Mouse (Mus musculus) right cerebral cortex, adult 2 months (tissue): ENCODE data around the gene 1700122O11Rik.

ENCODE experiments used
- DNase-seq, 2 experiments: peaks; one replicate each; pipeline ENCODE4 v3.0.0; 2021 to 2022; ENCODE audit warnings: low spot score in 2 of 2

Gene 1700122O11Rik

GRCm38 (mm10) chr17:48038193-48038592 lies at the start of gene 1700122O11Rik:
TSS of gene 1700122O11Rik (minus strand) at chr17:48038293.
- no peak for DNase-seq

DNA sequence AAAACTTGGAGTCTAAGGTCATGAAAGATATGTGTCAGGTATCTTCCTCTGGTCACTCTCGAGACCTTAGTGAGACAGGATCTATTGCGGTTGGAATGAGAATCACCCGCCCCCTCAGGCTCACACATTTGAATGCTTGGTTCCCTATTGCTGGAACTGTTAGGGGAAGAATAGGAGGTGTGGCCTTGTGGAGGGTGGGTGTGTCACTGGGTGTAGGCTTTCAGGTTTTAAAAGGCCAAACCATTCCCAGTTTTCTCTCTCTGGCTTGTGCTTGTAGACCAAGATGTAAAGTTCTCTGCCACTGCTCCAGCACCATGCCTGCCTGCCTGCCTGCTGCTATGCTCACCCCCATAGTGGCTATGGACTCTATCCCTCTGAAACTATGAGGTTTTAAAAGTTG lies 42.5 kb upstream of the 1700122O11Rik start:
- DNase-seq: no peak

DNA sequence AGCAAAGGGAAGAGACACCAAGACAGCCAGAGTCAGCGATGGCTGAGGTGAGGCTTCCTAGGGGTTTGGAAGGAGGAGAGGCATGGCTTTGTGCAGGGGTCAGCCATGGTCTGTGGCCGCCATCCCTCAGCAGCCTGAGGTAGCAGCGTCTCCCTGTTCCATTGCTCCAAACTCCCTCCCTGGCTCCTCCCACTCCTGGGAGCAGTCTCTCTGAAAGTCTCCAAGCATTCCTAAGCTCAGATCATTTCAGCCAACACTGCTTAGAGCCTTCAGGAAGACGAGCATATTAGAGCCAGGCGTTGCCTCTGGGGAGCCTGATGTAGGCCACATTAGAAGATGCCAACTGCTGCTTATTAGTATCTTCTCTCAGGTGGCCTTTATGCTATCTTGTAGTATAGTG lies 29.6 kb upstream of the 1700122O11Rik start:
- DNase-seq: no peak

DNA sequence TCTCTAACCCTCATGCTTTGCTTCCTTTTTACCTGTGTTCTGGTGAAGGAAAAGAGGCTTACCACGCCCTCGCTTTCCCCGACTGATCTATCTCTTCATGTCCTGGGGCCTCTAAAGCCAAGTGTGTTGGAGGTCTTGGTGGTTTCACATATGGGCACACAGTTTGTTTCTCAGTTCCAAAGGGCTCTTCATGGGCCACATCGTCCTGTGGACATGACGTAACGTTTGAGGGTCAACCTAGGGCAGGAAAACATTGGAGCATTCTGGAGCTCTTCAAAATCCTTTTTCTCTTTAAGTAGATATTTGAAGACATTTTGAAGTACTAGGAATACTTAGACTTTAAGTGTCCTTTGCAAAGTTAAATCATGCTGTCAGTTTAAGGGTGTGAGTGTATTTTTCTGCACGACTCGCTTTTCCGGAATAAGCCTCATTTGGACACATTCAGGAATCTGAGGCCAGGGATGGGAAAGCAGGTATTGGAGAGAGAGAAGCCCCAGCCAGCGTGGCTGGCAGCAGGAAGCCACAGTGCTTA lies 29.1 kb upstream of the 1700122O11Rik start:
- no peak for DNase-seq

DNA sequence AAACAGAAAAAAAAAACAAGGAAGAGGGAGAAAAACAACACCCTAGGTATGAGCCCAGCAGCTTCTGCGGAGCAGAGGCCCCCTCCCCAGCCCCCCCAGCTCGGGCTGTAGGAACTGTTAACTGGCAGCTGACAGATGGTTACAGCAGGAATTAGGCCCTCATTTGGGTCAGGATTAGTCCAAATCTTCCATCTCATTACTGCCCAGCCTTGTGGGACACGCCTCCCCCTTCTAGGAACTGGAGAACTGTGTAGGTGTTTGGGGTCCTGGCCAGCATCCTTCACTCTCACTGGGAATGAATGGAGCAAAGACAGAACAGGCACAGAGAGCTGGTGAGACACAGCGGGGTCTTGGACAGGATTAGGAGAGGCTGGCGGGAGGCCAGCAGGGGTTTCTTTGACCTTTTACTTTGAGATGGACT lies 27.0 kb upstream of the 1700122O11Rik start:
- no peak for DNase-seq

GRCm38 (mm10) chr17:48064196-48064843 lies 26.2 kb upstream of the 1700122O11Rik start:
- DNase-seq: no peak

DNA sequence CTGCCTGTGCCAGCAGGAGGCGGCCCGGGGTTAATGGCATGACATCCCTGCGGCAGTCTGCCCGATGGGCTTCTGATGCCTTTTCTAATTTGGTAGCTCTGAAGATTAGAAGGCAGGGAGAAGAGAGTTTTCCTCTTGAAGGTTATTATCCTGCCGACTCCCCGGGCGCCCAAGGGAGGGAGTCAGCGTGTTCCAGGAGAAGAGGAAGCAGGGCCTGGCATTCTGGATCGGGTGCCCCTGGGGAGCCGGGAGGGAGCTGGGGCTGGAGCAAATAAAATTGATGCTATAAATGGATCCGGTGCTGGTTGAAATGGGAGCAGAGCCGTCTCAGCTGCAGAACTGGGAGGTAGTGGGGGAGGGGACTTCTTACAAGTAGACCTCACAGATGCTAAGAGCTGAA lies 19.3 kb upstream of the 1700122O11Rik start:
- DNase-seq: no peak

DNA sequence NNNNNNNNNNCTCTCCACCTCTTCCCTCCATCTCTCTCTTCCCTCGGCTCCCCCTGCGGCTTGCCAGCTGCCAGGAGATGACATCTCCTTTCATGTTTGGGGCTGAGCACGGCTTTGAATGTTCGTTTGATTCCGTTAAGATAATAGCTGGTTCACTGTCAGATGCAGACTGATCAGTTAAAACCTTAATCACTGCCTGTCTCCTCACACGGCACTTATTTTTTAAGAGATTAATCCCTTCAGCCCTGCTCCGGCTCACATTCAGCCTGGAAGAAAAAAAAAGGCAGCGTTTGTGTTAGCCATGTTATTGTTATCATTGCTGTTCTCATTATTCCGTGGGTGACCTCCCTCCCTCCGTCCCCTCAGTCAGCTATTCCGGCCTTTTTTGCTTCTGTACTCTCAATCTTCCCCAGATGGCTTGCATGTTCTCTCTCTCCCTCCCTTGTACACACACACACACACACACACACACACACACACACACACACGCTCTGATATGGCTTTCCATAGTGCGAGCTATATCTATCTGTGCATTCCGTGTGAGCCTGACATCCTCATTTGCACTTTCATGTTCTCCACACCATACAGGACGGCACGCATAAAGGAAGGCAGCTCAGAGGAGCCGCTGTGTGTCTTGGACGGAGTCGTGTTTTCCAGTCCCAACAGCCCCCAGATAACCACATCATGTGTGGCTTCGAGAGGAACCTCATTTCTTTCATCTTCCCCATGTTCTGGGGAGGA lies 17.2 kb upstream of the 1700122O11Rik start:
- no peak for DNase-seq

DNA sequence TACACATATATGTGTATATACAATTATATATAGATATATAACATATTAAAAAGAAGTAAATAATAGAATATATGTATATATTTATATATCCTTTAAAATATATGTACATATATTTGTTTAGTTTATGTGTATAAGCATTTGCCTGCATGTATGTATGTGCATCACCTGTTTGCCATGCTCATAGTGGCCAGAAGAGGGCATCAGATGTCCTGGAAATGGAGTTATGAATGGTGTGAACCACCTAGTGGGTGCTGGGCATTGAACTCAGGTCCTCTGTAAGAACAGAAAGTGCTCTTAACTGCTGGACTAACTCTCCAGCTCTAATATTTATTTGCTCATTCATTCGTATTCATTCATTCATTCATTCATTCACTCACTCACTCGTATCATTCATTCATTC lies 15.6 kb upstream of the 1700122O11Rik start:
- DNase-seq: no peak

- DNase-seq: no peak
Measured at GRCm38 (mm10) chr17:48052338-48053067, 14.4 kb upstream of the 1700122O11Rik start.

DNA sequence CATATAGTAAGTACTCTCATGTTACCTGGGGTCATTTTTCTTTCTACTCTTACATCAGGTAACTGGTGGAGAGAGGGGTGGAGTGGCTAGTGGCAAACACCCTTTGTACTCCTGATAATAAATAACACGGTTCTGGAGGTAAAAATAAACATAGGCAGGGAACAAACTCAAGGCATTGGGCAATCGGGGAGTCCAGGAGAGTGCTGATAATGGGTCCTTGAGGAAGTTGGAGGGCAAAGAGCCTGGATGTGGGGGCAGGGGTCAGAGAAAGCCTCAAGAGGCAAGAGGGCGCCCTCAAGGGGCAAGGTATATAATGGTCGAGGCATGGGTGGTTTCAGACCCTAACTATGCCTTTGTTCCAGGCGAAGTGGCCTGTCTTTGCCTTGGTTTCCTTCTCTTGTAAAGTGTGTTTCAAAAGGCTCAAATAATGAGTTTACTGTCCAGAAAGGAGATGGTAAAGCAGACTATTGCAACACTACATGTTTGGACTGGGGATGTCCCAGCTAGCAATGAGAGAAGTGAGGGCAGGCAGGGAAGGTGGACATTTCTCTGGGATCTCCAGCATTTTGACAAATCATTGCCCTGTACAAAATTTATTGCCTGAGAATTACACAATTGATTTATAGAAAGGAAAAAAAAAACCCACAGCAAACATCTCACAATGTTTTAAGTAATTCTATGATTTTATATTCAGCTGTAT lies 13.7 kb upstream of the 1700122O11Rik start:
- no peak for DNase-seq

DNA sequence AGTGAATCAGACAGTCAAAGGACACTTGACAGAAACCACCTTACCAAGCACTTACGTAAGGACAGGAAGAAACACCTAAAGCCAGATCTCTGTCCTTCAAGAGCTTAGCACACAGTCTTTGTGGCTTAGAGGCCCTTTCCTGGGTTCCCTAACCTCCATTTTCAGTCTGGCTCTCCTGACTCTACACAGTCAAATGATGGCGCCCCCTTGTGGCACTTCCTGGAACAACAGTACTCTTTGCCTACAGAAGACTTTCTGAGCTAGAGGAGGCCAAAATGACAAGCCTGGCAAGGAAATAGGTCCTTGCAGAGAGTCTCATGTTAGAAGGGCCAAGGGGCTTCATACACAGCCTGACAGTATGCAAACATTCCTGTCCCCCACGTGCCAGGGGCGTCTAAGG lies 7.5 kb upstream of the 1700122O11Rik start:
- peak; percentile 66 to 68 for DNase-seq

GRCm38 (mm10) chr17:48043154-48043880 lies 5.2 kb upstream of the 1700122O11Rik start:
- no peak for DNase-seq

DNA sequence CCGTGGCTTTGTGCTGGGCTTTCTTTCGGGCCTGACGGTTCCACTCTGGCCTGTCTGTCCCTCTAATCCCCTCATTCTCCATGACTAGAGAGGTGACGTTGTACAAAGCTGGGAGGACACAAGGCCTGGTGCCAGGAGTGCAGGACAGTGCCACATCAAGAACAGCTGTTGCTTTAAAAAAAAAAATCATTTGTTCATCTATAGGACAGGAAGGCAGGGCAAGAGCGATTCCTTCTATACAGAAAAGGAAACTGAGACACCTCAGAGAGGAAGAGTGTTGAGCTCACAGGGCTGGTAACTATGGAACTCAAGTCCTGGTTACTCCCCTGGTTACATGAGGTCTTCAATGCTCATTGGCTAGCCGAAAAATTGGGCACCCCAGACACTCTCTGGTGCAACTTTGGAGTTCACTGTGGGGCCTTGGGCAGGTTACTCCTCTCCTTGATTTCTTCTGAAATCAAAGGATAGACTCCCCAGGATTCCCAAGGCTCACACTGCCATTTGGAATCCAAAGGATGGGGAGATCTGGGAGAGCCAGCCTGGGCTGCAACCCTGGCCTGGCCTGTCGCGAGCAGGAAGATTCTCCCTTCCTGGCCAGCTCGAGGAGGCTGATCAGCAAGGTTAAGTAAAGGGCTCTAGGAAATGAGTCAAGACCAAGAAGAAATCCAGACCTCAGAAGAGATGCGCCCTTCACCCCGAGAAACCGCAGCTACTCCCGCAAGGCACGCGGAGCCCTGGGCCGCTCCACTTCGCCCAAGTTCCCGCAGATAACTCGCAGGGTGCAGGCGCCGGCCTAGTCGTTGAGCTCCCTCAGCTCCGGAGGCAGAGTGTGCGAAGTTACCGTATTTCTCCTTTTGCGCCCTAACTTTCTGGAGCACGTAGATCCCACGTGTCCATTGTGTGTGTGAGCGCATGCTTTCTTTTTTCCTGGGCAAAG lies 3.5 kb upstream of the 1700122O11Rik start:
- DNase-seq: peak; percentile 52 to 56

- peak; percentile 13 to 24 for DNase-seq
Measured at GRCm38 (mm10) chr17:48039232-48039866, 1.3 kb upstream of the 1700122O11Rik start.

GRCm38 (mm10) chr17:48036921-48037320 lies 1.2 kb downstream of the 1700122O11Rik start:
- no peak for DNase-seq

- DNase-seq: no peak
Measured at GRCm38 (mm10) chr17:48031521-48032430, 6.3 kb downstream of the 1700122O11Rik start.

GRCm38 (mm10) chr17:48029241-48029640 lies 8.9 kb downstream of the 1700122O11Rik start:
- peak in 1 of 2 experiments; percentile 13 for DNase-seq
